Comparison of ENCODE assay signal across 11 mouse cellular contexts in the genomic region with DNA sequence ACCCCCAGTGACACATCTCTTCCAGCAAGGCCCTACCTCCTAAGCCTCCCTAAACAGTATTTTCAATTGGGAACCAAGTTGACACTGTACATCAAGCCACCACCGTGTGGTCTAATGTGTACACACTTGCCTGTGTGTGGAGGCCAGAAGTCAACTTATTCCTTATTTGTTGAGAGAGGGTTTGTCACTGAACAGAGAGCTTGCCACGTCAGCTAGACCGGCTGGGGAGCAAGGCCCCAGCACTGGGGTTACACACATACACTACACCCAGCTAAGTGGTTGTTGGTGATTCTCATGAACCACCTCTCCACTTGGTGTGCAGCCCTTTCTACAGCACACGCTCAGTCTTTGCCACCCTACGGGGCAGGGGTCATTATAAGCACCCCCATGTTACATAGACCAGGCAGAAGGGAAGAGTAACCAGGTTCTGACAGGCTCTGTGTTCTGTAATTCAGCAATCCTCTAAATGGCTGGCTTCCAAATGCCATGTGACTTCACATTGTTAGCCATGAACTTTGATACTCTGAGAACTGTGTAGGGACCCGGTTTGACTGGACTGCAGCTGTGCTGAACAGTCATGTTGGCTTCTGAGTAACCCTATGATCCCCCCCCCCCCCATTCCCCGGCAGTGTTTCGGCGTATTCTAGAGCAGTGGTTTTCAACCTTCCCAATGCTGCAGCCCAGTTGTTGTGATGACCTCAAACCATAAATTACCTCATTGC. TPM values are rescaled to one million over a fixed set of nuclear protein-coding genes. Genes with fewer than 3 reads are reported as not detected.
DNase-seq lines count a peak whose midpoint lies in the region; ATAC-seq and TF ChIP-seq lines count a peak whose summit lies in the region.
"Had no signal": no experiment of that assay in that cellular context is flagged by ENCODE, and none has a peak within 500 bp of the region (broad histone marks: within the 10 kb centered on the region; RNA-seq: fewer than 3 reads in every experiment).

No protein-coding gene starts in this region.

- no peak overlapping the region for H3K4me3 ChIP-seq in lung, embryonic 16.5 days (ENCODE audit: low read length)
- H3K4me3 ChIP-seq in lung, adult 2 months (replicated peaks; ENCODE audit: extremely low read depth, low read depth, low read length): no peak overlapping the region
- H3K4me3 ChIP-seq in stomach, embryonic 16.5 days (replicated peaks; ENCODE audit: low read length): no peak overlapping the region
- H3K4me3 ChIP-seq: erythroblast, embryonic 14.5 days; megakaryocyte, embryonic 14.5 days had no signal

- H3K4me1 ChIP-seq in lung, embryonic 16.5 days (replicated peaks; ENCODE audit: control insufficient read depth, insufficient read depth, low read length): peaks cover 19% of the 10 kb centered on the region
- peaks cover 2% of the 10 kb centered on the region; the same call in 1 of the 2 replicates for H3K4me1 ChIP-seq in lung, adult 2 months (ENCODE audit: control insufficient read depth, insufficient read depth, low read length)
- peaks cover 3% of the 10 kb centered on the region; the same call in 1 of the 2 replicates for H3K4me1 ChIP-seq in stomach, embryonic 16.5 days (ENCODE audit: control insufficient read depth, insufficient read depth, low read length)

- no peak for TF ChIP-seq CTCF in lung, adult 2 months (IDR thresholded peaks at IDR 0.05; ENCODE audit: insufficient read depth, low read length)

- H3K9me3 ChIP-seq in lung, embryonic 16.5 days (ENCODE audit: control insufficient read depth, low read length): no peaks in the 10 kb centered on the region
- H3K9me3 ChIP-seq in stomach, embryonic 16.5 days (replicated peaks; ENCODE audit: control insufficient read depth, low read length): no peaks in the 10 kb centered on the region
- H3K9me3 ChIP-seq: megakaryocyte, embryonic 14.5 days had no signal

- TF ChIP-seq POLR2A in lung, adult 2 months (IDR thresholded peaks at IDR 0.05; ENCODE audit: borderline replicate concordance, extremely low read depth, low read depth, low read length): no peak

- no peak overlapping the region for H3K9ac ChIP-seq in lung, embryonic 16.5 days (ENCODE audit: low read length)
- H3K9ac ChIP-seq in stomach, embryonic 16.5 days (ENCODE audit: low read length): no peak overlapping the region

- no peak overlapping the region for H3K4me2 ChIP-seq in lung, embryonic 16.5 days (ENCODE audit: low read depth, low read length)
- no peak overlapping the region for H3K4me2 ChIP-seq in stomach, embryonic 16.5 days (ENCODE audit: low read depth, low read length)

- ATAC-seq in lung, embryonic 16.5 days (ENCODE audit: low read depth): peak; percentile 55
- ATAC-seq in stomach, embryonic 16.5 days (ENCODE audit: insufficient read depth, low FRiP score): peak; percentile 75; the same call in 1 of the 2 replicates

- H3K27me3 ChIP-seq in lung, embryonic 16.5 days (ENCODE audit: control insufficient read depth, insufficient read depth, low read depth, low read length): no peaks in the 10 kb centered on the region
- H3K27me3 ChIP-seq in stomach, embryonic 16.5 days (ENCODE audit: control insufficient read depth, insufficient read depth, low read length): no peaks in the 10 kb centered on the region

- DNase-seq in adrenal gland, adult 2 months: peak; percentile 67
- no peak for DNase-seq in adrenal gland, adult 8-10 months
- DNase-seq in lung, adult 2 months: no peak
- DNase-seq in kidney, postnatal 25 days: peak; percentile 80 to 85
- DNase-seq in right cerebral cortex, adult 18-20 months: no peak
- no peak for DNase-seq in right cerebral cortex, postnatal 14 days
- DNase-seq: gastrocnemius, postnatal 25 days had no signal

- 42% methylated on average over 9 of the region's 9 CpGs for WGBS in lung, embryonic 16.5 days
- WGBS in lung, adult 2 months: 64% methylated on average over 9 of the region's 9 CpGs
- 60% methylated on average over 9 of the region's 9 CpGs for WGBS in stomach, embryonic 16.5 days

- H3K36me3 ChIP-seq in lung, embryonic 16.5 days (ENCODE audit: control insufficient read depth, insufficient read depth, low read length): no peaks in the 10 kb centered on the region
- no peaks in the 10 kb centered on the region for H3K36me3 ChIP-seq in stomach, embryonic 16.5 days (ENCODE audit: control insufficient read depth, insufficient read depth, low read length)

- peak overlapping the region; percentile 40 for H3K27ac ChIP-seq in lung, embryonic 16.5 days (ENCODE audit: low read length)
- peak overlapping the region; percentile 63; the same call in 1 of the 2 replicates for H3K27ac ChIP-seq in stomach, embryonic 16.5 days (ENCODE audit: low read length)

RNA-seq across cellular contexts. Expression of gene Tmem185b, which starts 15.0 kb away (rescaled TPM):
- total RNA-seq in adrenal gland, adult 2 months (2021): 10 to 100 TPM; 18.3 to 26.8 TPM
- polyA plus RNA-seq in adrenal gland, adult 2 months (2012; rRNA removed): 45.4 and 56.5 TPM in 2 replicates
- 10 to 100 TPM; 26.0 to 35.3 (median 29.8) TPM for total RNA-seq in adrenal gland, adult 8-10 months (2022)
- 30.6 and 32.7 TPM in 2 replicates for polyA plus RNA-seq in lung, embryonic 16.5 days (2015; fragmentation: Nextera tagmentation; extraction: Ambion mirVana)
- polyA plus RNA-seq in lung, adult 2 months (2012; rRNA removed): 20.6 and 29.5 TPM in 2 replicates
- polyA plus RNA-seq in stomach, embryonic 16.5 days (2015; fragmentation: Nextera tagmentation; extraction: Ambion mirVana): 20.5 and 21.7 TPM in 2 replicates

RNA-seq across cellular contexts. Expression of gene Ralb, which starts 36.4 kb away (rescaled TPM):
- total RNA-seq in adrenal gland, adult 2 months (2021): 10 to 100 TPM; 60.0 to 60.4 TPM
- 40.7 and 46.7 TPM in 2 replicates for polyA plus RNA-seq in adrenal gland, adult 2 months (2012; rRNA removed)
- total RNA-seq in adrenal gland, adult 8-10 months (2022): 10 to 100 TPM; 61.0 to 78.5 (median 64.7) TPM
- 252 TPM in 2 replicates for polyA plus RNA-seq in lung, embryonic 16.5 days (2015; fragmentation: Nextera tagmentation; extraction: Ambion mirVana)
- polyA plus RNA-seq in lung, adult 2 months (2012; rRNA removed): 47.9 and 54.1 TPM in 2 replicates
- polyA plus RNA-seq in stomach, embryonic 16.5 days (2015; fragmentation: Nextera tagmentation; extraction: Ambion mirVana): 155 and 157 TPM in 2 replicates

Comparison
In these comparisons a context has a peak if more than half of its experiments do, and no peak if none do; other contexts are left out.
1. DNase-seq: peak in adrenal gland, adult 2 months (single experiment) and kidney, postnatal 25 days (2 of 2); none in adrenal gland, adult 8-10 months (single experiment), lung, adult 2 months (single experiment), right cerebral cortex, adult 18-20 months (single experiment) and right cerebral cortex, postnatal 14 days (single experiment).